Mouse (Mus musculus) liver (tissue): ENCODE measurements around the gene Doc2a.

Experiments
- DNase-seq: peaks from one replicate; pipeline ENCODE4 v3.0.0-alpha.2; 2020; ENCODE audit warnings: mixed read lengths

Doc2a gene

DNA sequence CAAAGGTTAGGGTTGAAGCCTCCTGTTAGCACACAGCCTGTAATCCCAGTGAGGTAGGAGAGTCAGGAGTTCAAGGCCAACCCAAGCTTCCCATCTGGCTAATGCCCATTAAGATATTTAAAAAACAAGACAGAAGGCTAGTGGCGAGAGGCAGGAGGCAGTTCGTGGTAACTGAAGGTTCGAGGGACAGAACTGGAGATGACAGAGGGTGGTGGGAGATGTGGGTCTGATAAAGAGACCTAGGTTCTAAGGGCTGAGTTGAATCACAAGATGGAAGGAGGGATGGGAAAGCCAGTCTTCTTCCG, at the start of gene Doc2a:
TSS of gene Doc2a (plus strand) at position 301 of the 305 bp plus-strand sequence.
- no peak for DNase-seq

DNA sequence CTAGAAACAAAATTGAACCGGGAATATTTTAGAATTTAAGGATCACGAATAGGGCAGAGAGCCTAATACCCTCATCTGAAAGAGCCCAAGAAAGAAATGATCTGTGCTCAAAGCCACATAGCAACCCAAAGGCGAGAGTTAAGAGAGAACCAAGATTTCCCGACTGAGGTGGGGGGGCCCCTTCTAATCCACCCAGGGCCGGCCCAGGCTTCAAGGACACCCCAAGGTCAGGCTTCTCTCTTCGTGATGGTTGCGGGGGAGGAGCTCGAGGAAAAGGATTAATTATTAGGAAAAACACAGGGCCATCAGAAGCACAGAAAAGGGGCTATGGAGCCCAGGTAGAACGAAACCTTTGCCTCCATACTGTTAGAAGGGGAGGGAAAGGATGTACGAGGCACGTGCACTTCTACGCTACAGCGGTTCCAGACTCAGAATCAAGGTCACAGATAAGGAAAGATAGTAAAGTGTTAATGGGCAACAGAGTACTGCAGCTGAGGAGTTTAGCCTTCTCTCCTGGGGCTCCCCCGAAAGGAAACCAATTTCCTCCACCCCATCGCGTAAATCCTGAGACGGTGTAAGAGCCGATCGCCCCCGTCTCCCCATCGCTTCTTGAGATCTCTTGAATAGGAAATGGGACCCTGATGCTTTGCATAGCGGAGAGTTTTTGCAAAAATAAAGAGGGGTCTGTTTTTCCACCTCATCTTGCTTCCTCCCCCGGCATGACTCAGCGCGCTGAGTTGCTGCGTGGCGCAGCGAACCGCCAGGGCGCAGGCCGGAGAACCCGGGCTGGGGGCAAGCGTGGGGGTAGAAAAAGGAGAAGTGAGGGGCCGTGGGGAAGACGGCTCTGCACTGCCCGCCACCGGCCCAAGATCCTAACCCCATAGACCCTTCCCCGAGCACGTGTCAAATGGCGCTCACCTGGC, 48.8 kb upstream of the Doc2a start:
- DNase-seq = peak; percentile 73

DNA sequence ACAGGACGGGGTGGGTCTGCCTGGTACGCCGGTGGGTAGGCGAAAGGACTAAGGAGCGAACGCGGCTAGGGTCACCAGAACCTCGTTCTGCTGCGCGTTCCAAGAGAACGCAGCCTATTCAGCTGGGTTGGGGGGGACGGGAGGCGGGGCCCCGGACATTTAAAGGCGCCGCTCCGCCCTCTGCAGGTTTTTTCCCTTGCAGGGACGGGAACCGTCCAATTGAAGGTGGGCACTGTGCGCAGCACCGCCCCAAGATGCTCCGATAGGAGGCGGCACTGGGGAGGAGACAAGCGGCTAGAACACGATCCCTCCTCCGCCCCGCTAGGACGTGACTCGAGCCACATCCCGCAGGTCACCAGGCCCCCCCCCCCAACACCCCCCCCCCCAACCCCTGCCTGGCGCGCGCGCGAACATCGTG, 48.2 kb upstream of the Doc2a start:
- DNase-seq = peak; percentile 97

DNA sequence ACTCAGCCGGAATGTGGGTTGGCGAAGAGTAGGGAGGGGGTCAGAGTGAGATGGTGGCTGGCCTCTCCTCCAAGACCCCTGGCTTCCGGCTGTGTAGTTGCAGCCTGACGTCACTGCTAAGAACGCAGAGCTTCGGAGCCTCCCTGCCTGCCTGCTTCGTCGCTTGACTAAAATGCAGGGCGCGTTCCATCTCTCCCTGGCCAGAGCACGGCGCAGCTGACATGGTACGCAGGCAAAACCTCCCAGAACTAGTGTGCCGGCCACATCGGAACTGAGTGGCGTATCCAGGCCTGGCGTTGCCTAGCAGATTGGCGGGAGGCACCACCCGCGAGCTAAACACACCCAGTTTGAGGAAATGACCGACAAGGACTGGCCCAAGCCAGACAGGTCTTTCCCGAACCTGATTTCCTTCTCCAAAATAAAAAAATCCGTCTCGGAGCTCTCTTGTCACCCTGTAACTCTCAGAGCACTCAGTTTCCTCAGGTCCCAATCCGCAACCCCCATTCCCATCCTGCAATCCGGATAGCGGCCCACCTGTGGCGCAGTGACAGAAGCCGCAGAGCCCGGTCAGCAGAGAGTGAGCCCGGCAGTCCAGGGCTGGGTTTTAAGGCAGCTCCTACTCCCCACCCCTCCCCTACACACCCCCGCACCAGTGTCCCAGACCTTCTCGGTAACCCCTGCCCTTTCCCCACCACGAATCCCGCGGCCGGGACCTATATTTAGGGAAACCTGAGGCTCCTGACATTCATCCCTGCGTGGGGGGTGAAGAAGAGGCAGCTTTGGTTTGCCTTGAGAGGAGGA, 47.5 kb upstream of the Doc2a start:
- DNase-seq = peak; percentile 42

- DNase-seq = no peak
Measured at GRCm38 (mm10) chr7:126800269-126801056, 46.8 kb upstream of the Doc2a start.

DNA sequence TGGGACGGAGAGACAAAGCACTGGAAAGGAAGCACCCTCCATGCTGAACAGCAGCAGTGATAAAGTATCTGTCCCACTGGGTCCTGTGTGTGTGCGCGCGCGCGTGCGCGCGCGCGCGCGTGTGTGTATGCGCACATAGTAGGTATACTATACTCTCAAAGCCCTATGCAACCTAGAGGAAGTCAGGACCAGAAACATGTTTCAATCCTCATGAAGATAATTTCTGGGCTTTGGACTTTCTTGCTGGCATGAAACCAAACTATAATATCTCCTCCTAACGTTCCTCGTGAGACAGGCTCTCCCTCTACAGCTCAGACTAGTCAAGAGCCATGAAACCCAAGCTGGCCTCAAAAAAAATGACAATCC, 46.2 kb upstream of the Doc2a start:
- DNase-seq = no peak

DNA sequence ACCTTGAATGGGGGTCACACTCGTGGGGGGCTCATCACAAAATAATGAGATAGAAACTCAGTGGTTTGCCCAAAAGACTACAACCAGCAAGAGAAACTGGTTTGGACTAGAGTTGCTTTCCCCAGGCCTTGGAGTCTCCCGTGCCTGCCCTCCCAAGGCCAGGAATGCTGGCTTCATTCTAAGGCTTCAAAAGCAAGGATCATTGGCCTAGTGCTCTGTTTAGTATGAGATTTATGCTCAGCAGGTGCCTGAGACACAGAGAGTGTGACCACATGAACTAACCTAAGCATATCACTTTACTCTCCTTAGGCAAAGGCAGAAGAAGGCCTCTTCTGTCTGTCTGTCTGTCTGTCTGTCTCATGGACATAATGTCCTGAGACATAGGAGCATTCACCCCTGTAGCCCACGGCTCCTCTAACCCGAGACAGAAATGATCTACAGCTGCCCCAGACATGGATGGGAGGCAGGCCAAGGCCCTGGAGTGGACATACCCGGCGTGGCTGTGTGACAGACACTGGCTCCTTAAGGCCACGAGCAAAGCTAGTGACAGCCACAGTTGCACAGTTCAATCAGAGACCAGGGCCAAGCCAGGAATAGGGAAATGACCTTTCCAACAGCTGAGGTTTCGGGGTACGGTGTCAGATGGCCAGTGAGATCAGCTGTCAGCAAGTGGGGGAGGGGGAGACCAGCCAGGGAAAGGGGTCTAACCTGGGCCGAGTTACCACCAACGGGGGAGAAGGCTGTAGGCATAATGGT, 44.9 kb upstream of the Doc2a start:
- DNase-seq = no peak

DNA sequence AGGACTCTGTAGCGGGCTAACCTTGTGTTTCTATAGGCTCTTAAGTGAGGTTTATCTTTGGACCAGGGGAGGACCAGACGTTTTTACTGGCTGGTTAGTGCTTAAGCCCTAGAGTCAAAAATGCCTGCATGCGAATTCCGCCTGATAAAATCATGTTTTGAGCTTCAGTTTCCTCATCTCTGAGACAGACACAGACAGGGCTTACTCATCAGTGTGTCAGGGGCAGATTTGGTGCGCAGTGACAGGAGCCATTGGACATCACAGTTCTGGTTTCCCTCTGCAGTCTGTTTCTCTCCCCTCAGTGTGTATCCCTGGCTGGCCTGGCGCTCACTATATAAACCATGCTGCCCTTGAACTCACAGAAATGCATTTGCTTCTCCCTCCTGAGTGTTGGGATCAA, 44.0 kb upstream of the Doc2a start:
- no peak for DNase-seq

- DNase-seq = no peak
Measured at GRCm38 (mm10) chr7:126803751-126804150, 43.5 kb upstream of the Doc2a start.

- no peak for DNase-seq
Measured at GRCm38 (mm10) chr7:126806956-126807355, 40.3 kb upstream of the Doc2a start.

DNA sequence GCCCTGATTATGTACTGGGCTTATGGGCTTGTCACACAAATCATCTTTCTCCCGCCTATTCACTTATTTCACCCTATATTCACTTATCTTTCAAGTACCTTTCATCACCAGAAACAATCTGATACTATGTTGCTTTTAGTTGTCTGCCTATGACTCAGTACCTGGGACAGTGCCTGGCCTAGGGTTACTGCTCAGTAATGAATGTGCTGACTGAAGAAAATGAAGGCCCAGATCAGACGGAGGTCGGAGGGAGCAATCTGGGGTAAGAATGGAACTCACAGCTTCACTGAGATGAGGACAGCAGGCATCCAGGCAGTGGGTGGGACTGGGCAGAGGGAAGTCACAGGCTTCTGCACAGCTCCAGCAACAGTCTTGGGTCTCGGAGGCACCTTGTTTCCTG, 39.8 kb upstream of the Doc2a start:
- DNase-seq = no peak

DNA sequence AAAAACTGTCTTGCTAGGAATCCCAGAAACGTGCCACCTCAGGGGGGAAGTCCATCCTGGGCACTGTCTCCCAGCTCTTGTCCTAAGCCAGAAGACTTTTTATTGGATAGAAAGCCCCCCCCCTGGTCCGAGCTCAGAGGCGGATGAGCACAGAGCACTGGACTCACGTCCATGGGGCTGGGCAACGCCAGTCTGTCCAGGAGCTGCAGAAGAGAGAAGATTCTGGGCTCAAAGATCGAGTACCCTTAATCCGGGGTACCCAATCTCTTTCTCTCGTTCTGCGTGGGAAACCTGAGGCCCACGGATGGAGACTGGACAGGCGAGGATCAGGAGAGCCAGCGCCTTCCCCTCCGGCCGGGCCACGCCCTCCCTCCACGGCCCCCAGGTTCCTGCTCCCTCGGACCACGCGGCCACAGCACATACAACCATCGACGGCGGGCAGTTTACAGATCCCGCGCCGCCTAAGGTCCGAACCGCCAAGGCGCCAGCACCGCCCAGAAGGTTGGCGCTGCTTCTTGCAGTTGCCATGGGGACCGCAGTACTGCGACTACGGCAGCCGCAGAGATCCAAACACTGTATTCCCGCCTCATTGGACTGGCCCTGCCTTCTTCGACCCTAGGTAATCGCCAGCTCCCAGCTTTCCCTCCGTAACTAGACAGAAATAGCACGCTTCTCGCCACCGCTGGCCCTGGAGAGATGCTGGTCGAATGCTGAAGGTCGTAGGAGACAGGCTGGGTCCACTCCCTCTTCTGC, 38.3 kb upstream of the Doc2a start:
- peak; percentile 88 for DNase-seq

- no peak for DNase-seq
Measured at GRCm38 (mm10) chr7:126809723-126810369, 37.4 kb upstream of the Doc2a start.

DNA sequence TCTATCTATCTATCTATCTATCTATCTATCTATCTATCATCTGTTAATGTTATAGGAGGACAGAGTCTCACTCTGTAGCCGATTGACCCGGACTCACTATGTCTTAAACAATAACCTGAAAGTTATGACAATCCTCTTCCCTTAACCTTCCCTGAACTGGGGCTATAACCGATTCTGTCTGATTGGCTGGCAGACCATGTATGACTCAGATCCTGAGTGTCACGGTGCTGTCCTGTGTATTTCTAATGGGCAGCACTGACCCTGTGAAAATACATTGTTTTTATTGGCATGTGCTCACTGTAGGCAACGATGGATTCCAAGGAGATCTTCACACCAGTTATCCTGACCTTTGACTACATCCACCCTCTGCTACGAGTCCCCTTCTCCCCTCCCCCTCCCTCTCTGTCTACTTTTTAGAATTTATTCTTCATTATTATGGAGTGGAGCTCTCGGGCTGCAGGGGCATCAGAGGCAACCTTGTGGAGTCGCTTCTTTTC, 31.4 kb upstream of the Doc2a start:
- DNase-seq = no peak

DNA sequence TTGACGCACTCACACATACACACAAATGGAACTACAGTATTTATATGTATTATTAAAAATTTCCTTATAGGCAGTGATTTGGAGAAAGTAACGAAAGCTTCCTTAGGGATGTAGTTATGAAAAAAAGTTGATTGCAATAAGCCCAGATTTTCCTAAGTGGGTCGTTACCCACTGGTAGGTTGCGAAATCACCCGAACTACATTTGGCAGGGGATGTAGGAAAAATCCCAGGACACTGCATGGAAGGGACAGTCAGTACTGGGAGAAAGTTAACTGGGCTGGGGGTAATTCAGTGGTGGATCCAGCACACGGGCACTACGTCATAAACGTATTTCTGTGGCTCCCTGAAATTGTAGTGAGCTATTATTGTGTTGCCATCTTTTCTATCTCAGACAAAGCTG, 30.7 kb upstream of the Doc2a start:
- no peak for DNase-seq

DNA sequence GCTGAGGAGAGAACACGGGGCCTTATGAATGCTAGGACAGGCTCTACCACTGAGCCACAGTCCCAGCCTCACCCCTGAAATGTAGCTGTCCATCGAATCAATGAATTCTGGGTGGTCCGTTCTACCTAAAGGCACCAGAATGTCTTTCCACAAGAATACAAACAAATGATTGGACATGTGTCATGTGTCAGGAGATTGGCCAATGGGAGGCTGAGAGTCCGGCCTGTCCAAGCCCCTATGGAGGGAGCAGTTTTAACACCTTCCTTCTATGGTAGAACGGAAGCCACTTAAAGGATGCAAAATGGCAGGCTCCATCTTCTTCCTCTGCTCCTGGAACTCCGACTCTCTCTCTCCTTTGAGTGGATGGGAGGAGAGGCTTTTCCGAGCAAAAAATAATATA, 29.6 kb upstream of the Doc2a start:
- DNase-seq = no peak

GRCm38 (mm10) chr7:126818818-126819217, 28.4 kb upstream of the Doc2a start:
- no peak for DNase-seq

DNA sequence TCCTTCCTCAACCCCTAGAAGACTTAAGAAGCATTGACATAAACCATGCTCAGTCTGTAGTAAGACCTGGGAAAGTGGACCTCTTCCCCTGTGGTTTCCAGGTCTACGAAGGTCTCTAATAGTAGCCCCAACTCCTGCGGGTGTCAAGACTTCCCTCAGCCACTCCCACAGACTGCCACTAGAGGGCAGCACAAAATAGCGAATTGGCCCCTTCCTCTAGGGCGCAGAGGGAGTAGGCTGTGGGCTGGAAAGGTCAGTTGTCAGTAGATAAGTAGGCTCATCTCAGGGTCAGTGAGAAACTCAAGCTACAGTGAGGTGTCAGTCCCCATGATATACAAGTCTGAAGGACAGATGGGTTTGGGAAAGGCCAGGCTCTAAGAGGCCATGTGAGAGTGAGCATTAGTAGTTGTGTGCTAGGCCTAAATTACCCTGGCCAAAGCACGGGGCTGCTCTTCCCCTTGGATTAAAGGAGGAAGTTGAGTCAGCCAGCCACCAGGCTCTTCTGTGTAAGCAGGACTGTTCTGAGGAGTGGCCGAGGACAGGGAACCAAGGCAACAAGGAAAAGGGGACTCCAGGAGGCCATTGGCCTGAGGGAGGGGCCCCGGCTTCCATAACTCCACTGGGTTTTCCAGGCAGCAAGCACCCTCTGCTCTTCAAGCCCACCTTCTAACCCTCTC, 25.2 kb upstream of the Doc2a start:
- peak; percentile 78 for DNase-seq

- no peak for DNase-seq
Measured at GRCm38 (mm10) chr7:126822741-126823140, 24.5 kb upstream of the Doc2a start.

- DNase-seq = no peak
Measured at GRCm38 (mm10) chr7:126823202-126823711, 24.0 kb upstream of the Doc2a start.
